Mouse (Mus musculus) adrenal gland, adult 10 weeks (tissue): ENCODE data around the gene Syt9. TPM values are rescaled to one million over a fixed set of nuclear protein-coding genes. Genes with fewer than 3 reads are reported as not detected.

ENCODE experiments used
- polyA plus RNA-seq: library from polyadenylated mRNA; stranded (reverse); fragments of 350-450 nt; fragmentation: Illumina TruSeq; extraction: RNeasy Lipid Tissue Mini Kit (QIAGEN cat#74804); gene quantifications from one replicate; pipeline ENCODE4 v1.2.3, GENCODE M21; 2014; ENCODE audit warnings: low read depth, low replicate concordance

The Syt9 gene
- 3.0 TPM for polyA plus RNA-seq

GRCm38 (mm10) chr7:107370232-107371125, at the start of gene Syt9:
Syt9 (plus strand) TSS chr7:107370728.

GRCm38 (mm10) chr7:107567261-107567671, 196.7 kb downstream of the Syt9 start, which contains the start of gene Olfml1:
Olfml1 (plus strand) TSS chr7:107567446.

GRCm38 (mm10) chr7:107594857-107595402, 224.4 kb downstream of the Syt9 start, which contains the start of gene Ppfibp2:
Ppfibp2 (plus strand) TSS chr7:107595207.

Other genes with a start within 250 kb of the Syt9 start
- not detected for gene Olfr715, start 239.6 kb upstream of the Syt9 start, polyA plus RNA-seq
- not detected for gene Olfr716, start 232.4 kb upstream of the Syt9 start, polyA plus RNA-seq
- not detected for gene Nlrp14, start 203.7 kb upstream of the Syt9 start, polyA plus RNA-seq
- not detected for gene Rbmxl2, start 161.3 kb upstream of the Syt9 start, polyA plus RNA-seq
- 9.5 TPM for gene Olfml1, start 196.7 kb downstream of the Syt9 start, polyA plus RNA-seq
- 4.5 TPM for gene Ppfibp2, start 224.5 kb downstream of the Syt9 start, polyA plus RNA-seq